Comparison of ENCODE assay signal across 8 mouse cellular contexts in genomic region chr7:105752716-105753115, GRCm38 (mm10). TPM values are rescaled to one million over a fixed set of nuclear protein-coding genes. Genes with fewer than 3 reads are reported as not detected.
DNase-seq lines count a peak whose midpoint lies in the region; ATAC-seq and TF ChIP-seq lines count a peak whose summit lies in the region.

No protein-coding gene starts in this region.

- H3K36me3 ChIP-seq in kidney, embryonic 16.5 days (ENCODE audit: insufficient read depth, low read length), result peaks cover 49% of the 10 kb centered on the region
- H3K36me3 ChIP-seq in kidney, adult 2 months (ENCODE audit: control insufficient read depth, insufficient read depth, low read length), result no peaks in the 10 kb centered on the region
- H3K36me3 ChIP-seq in hindbrain, embryonic 16.5 days (ENCODE audit: control insufficient read depth, insufficient read depth, low read length), result peaks cover 41% of the 10 kb centered on the region
- peaks cover 7% of the 10 kb centered on the region; the same call in 1 of the 2 replicates for H3K36me3 ChIP-seq in heart, embryonic 11.5 days (ENCODE audit: control insufficient read depth, insufficient read depth, low read length)
- H3K36me3 ChIP-seq in thymus, adult 2 months (ENCODE audit: control insufficient read depth, insufficient read depth, low read length), result no peaks in the 10 kb centered on the region

- DNase-seq in adrenal gland, postnatal 10 days, result peak; percentile 46
- no peak for DNase-seq in adrenal gland, adult 8-10 months
- DNase-seq in kidney, adult 2 months, result no peak
- DNase-seq in cerebellum, adult 18-20 months, result peak; percentile 53 to 67
- no peak for DNase-seq in thymus, adult 2 months

- ATAC-seq in kidney, embryonic 16.5 days (ENCODE audit: low FRiP score, low TSS enrichment), result peak; percentile 16
- ATAC-seq in hindbrain, embryonic 16.5 days, result no peak; the same call in 1 of the 2 replicates
- ATAC-seq in heart, embryonic 11.5 days (replicated peaks; ENCODE audit: insufficient number of reproducible peaks, low FRiP score, low TSS enrichment), result no peak

- no peaks in the 10 kb centered on the region for H3K9me3 ChIP-seq in kidney, embryonic 16.5 days (ENCODE audit: low read length)
- H3K9me3 ChIP-seq in hindbrain, embryonic 16.5 days (ENCODE audit: control insufficient read depth, low read length), result no peaks in the 10 kb centered on the region
- no peaks in the 10 kb centered on the region for H3K9me3 ChIP-seq in heart, embryonic 11.5 days (replicated peaks; ENCODE audit: control insufficient read depth, low read length)

- TF ChIP-seq POLR2A in kidney, adult 2 months (IDR thresholded peaks at IDR 0.05; ENCODE audit: low read depth, low read length), result no peak
- TF ChIP-seq POLR2A in thymus, adult 2 months (IDR thresholded peaks at IDR 0.05; ENCODE audit: control insufficient read depth, extremely low read depth, insufficient read depth, low read length, poor library complexity), result no peak

- H3K27me3 ChIP-seq in kidney, embryonic 16.5 days (ENCODE audit: insufficient read depth, low read length), result no peaks in the 10 kb centered on the region
- H3K27me3 ChIP-seq in kidney, adult 2 months (replicated peaks; ENCODE audit: control insufficient read depth, insufficient read depth, low read length), result no peaks in the 10 kb centered on the region
- no peaks in the 10 kb centered on the region for H3K27me3 ChIP-seq in hindbrain, embryonic 16.5 days (replicated peaks; ENCODE audit: control insufficient read depth, insufficient read depth, low read length)
- no peaks in the 10 kb centered on the region for H3K27me3 ChIP-seq in heart, embryonic 11.5 days (ENCODE audit: control insufficient read depth, insufficient read depth, low read length)
- no peaks in the 10 kb centered on the region for H3K27me3 ChIP-seq in thymus, adult 2 months (ENCODE audit: control insufficient read depth, insufficient read depth, low read length)

- H3K4me2 ChIP-seq in kidney, embryonic 16.5 days (replicated peaks; ENCODE audit: low read depth, low read length), result no peak overlapping the region
- no peak overlapping the region for H3K4me2 ChIP-seq in hindbrain, embryonic 16.5 days (ENCODE audit: low read length)
- H3K4me2 ChIP-seq in heart, embryonic 11.5 days, result no peak overlapping the region

- no peak for TF ChIP-seq CTCF in kidney, adult 2 months (conservative IDR thresholded peaks at IDR 0.05; ENCODE audit: insufficient read depth, insufficient read length, low read depth, low read length)
- no peak for TF ChIP-seq CTCF in thymus, adult 2 months (IDR thresholded peaks at IDR 0.05; ENCODE audit: borderline replicate concordance, control insufficient read depth, extremely low read depth, insufficient read depth, low read length, poor library complexity)

- no peak overlapping the region for H3K9ac ChIP-seq in kidney, embryonic 16.5 days (replicated peaks; ENCODE audit: low read length)
- H3K9ac ChIP-seq in hindbrain, embryonic 16.5 days (ENCODE audit: low read depth, low read length), result no peak overlapping the region
- H3K9ac ChIP-seq in heart, embryonic 11.5 days (ENCODE audit: low read depth, low read length), result no peak overlapping the region

- 93% methylated on average over 2 of the region's 2 CpGs for WGBS in kidney, embryonic 16.5 days
- 83% methylated on average over 2 of the region's 2 CpGs for WGBS in kidney, adult 2 months
- 76% methylated on average over 2 of the region's 2 CpGs for WGBS in hindbrain, embryonic 16.5 days
- WGBS in heart, embryonic 11.5 days (ENCODE audit: insufficient replicate concordance), result 80% methylated on average over 2 of the region's 2 CpGs
- WGBS in thymus, adult 2 months, result 96% methylated on average over 2 of the region's 2 CpGs

- peaks cover 9% of the 10 kb centered on the region for H3K4me1 ChIP-seq in kidney, embryonic 16.5 days (ENCODE audit: insufficient read depth, low read length)
- peaks cover 3% of the 10 kb centered on the region; the same call in 1 of the 2 replicates for H3K4me1 ChIP-seq in kidney, adult 2 months (ENCODE audit: control insufficient read depth, insufficient read depth, low read length)
- H3K4me1 ChIP-seq in hindbrain, embryonic 16.5 days (ENCODE audit: control insufficient read depth, insufficient read depth, low read depth, low read length), result peaks cover 5% of the 10 kb centered on the region
- H3K4me1 ChIP-seq in heart, embryonic 11.5 days (ENCODE audit: control insufficient read depth, insufficient read depth, low read length), result peaks cover 4% of the 10 kb centered on the region
- H3K4me1 ChIP-seq in thymus, adult 2 months (replicated peaks; ENCODE audit: control insufficient read depth, insufficient read depth, low read length), result peaks cover 4% of the 10 kb centered on the region

- no peak overlapping the region for H3K4me3 ChIP-seq in kidney, embryonic 16.5 days (ENCODE audit: low read length)
- no peak overlapping the region for H3K4me3 ChIP-seq in kidney, adult 2 months (ENCODE audit: insufficient read depth, low read depth, low read length)
- H3K4me3 ChIP-seq in hindbrain, embryonic 16.5 days (ENCODE audit: low read length), result no peak overlapping the region
- no peak overlapping the region for H3K4me3 ChIP-seq in heart, embryonic 11.5 days (ENCODE audit: low read depth, low read length)
- no peak overlapping the region for H3K4me3 ChIP-seq in thymus, adult 2 months (ENCODE audit: control insufficient read depth, insufficient read depth, low read length)

- H3K27ac ChIP-seq in kidney, embryonic 16.5 days (ENCODE audit: low read length), result no peak overlapping the region
- no peak overlapping the region for H3K27ac ChIP-seq in kidney, adult 2 months (ENCODE audit: insufficient read depth, low read depth, low read length)
- H3K27ac ChIP-seq in hindbrain, embryonic 16.5 days (ENCODE audit: low read depth, low read length), result peak overlapping the region; percentile 9; the same call in 1 of the 2 replicates
- H3K27ac ChIP-seq in heart, embryonic 11.5 days (ENCODE audit: low read depth, low read length), result no peak overlapping the region
- no peak overlapping the region for H3K27ac ChIP-seq in thymus, adult 2 months (ENCODE audit: control insufficient read depth, insufficient read depth, low read length)

RNA-seq across cellular contexts. Expression of gene Tpp1, which starts 0.7 kb away (rescaled TPM):
- total RNA-seq in adrenal gland, postnatal 10 days (2021), result 10 to 100 TPM; 65.5 to 68.8 TPM
- total RNA-seq in adrenal gland, adult 8-10 months (2022), result 100 to 1,000 TPM; 121 to 139 (median 132) TPM
- polyA plus RNA-seq in kidney, embryonic 16.5 days (2015; fragmentation: Nextera tagmentation; extraction: Ambion mirVana), result 120 and 123 TPM in 2 replicates
- 251 and 309 TPM in 2 replicates for polyA plus RNA-seq in kidney, adult 2 months (2012; rRNA removed)
- polyA plus RNA-seq in hindbrain, embryonic 16.5 days (2015; fragmentation: Nextera tagmentation; extraction: Ambion mirVana), result 56.1 and 58.1 TPM in 2 replicates
- polyA plus RNA-seq in heart, embryonic 11.5 days (2014; fragmentation: Nextera tagmentation; extraction: Ambion mirVana), result 85.8 and 95.7 TPM in 2 replicates
- polyA plus RNA-seq in thymus, adult 2 months (2012; rRNA removed), result 134 and 153 TPM in 2 replicates

RNA-seq across cellular contexts. Expression of gene Taf10, which starts 8.6 kb away (rescaled TPM):
- total RNA-seq in adrenal gland, postnatal 10 days (2021), result 100 to 1,000 TPM; 167 to 172 TPM
- total RNA-seq in adrenal gland, adult 8-10 months (2022), result 100 to 1,000 TPM; 198 to 224 (median 207) TPM
- polyA plus RNA-seq in kidney, embryonic 16.5 days (2015; fragmentation: Nextera tagmentation; extraction: Ambion mirVana), result 107 and 121 TPM in 2 replicates
- 423 and 437 TPM in 2 replicates for polyA plus RNA-seq in kidney, adult 2 months (2012; rRNA removed)
- 87.5 and 91.0 TPM in 2 replicates for polyA plus RNA-seq in hindbrain, embryonic 16.5 days (2015; fragmentation: Nextera tagmentation; extraction: Ambion mirVana)
- 152 and 161 TPM in 2 replicates for polyA plus RNA-seq in heart, embryonic 11.5 days (2014; fragmentation: Nextera tagmentation; extraction: Ambion mirVana)
- 553 and 667 TPM in 2 replicates for polyA plus RNA-seq in thymus, adult 2 months (2012; rRNA removed)

RNA-seq across cellular contexts. Expression of gene Rrp8, which starts 15.5 kb away (rescaled TPM):
- 10 to 100 TPM; 15.3 to 17.6 TPM for total RNA-seq in adrenal gland, postnatal 10 days (2021)
- total RNA-seq in adrenal gland, adult 8-10 months (2022), result 10 to 100 TPM; 18.3 to 29.6 (median 22.0) TPM
- polyA plus RNA-seq in kidney, embryonic 16.5 days (2015; fragmentation: Nextera tagmentation; extraction: Ambion mirVana), result 42.9 TPM in 2 replicates
- polyA plus RNA-seq in kidney, adult 2 months (2012; rRNA removed), result 7.5 TPM in 2 replicates
- polyA plus RNA-seq in hindbrain, embryonic 16.5 days (2015; fragmentation: Nextera tagmentation; extraction: Ambion mirVana), result 26.3 and 26.4 TPM in 2 replicates
- 29.2 and 32.0 TPM in 2 replicates for polyA plus RNA-seq in heart, embryonic 11.5 days (2014; fragmentation: Nextera tagmentation; extraction: Ambion mirVana)
- polyA plus RNA-seq in thymus, adult 2 months (2012; rRNA removed), result 16.3 and 17.1 TPM in 2 replicates

RNA-seq across cellular contexts. Expression of gene Ilk, which starts 16.3 kb away (rescaled TPM):
- total RNA-seq in adrenal gland, postnatal 10 days (2021), result 100 to 1,000 TPM; 135 to 139 TPM
- 100 to 1,000 TPM; 127 to 155 (median 137) TPM for total RNA-seq in adrenal gland, adult 8-10 months (2022)
- 377 and 439 TPM in 2 replicates for polyA plus RNA-seq in kidney, embryonic 16.5 days (2015; fragmentation: Nextera tagmentation; extraction: Ambion mirVana)
- polyA plus RNA-seq in kidney, adult 2 months (2012; rRNA removed), result 128 and 137 TPM in 2 replicates
- 172 and 211 TPM in 2 replicates for polyA plus RNA-seq in hindbrain, embryonic 16.5 days (2015; fragmentation: Nextera tagmentation; extraction: Ambion mirVana)
- polyA plus RNA-seq in heart, embryonic 11.5 days (2014; fragmentation: Nextera tagmentation; extraction: Ambion mirVana), result 411 and 451 TPM in 2 replicates
- polyA plus RNA-seq in thymus, adult 2 months (2012; rRNA removed), result 179 and 182 TPM in 2 replicates

RNA-seq across cellular contexts. Expression of gene Dchs1, which starts 34.7 kb away (rescaled TPM):
- 10 to 100 TPM; 11.8 to 17.1 TPM for total RNA-seq in adrenal gland, postnatal 10 days (2021)
- 1 to 10 TPM; 7.4 to 9.8 (median 8.7) TPM for total RNA-seq in adrenal gland, adult 8-10 months (2022)
- 10.4 and 10.5 TPM in 2 replicates for polyA plus RNA-seq in kidney, embryonic 16.5 days (2015; fragmentation: Nextera tagmentation; extraction: Ambion mirVana)
- polyA plus RNA-seq in kidney, adult 2 months (2012; rRNA removed), result 5.9 and 7.1 TPM in 2 replicates
- 9.8 and 12.3 TPM in 2 replicates for polyA plus RNA-seq in hindbrain, embryonic 16.5 days (2015; fragmentation: Nextera tagmentation; extraction: Ambion mirVana)
- 7.6 TPM in 2 replicates for polyA plus RNA-seq in heart, embryonic 11.5 days (2014; fragmentation: Nextera tagmentation; extraction: Ambion mirVana)
- 2.0 and 2.1 TPM in 2 replicates for polyA plus RNA-seq in thymus, adult 2 months (2012; rRNA removed)

Comparison
In these comparisons a context has a peak if more than half of its experiments do, and no peak if none do; other contexts are left out.
1. DNase-seq: peak in adrenal gland, postnatal 10 days (single experiment) and cerebellum, adult 18-20 months (2 of 2); none in adrenal gland, adult 8-10 months (single experiment), kidney, adult 2 months (single experiment) and thymus, adult 2 months (single experiment).